Mouse (Mus musculus): ENCODE data around the gene Mov10l1.

GRCm38 (mm10) chr15:89098616-89099015 is 115.9 kb downstream of the Mov10l1 start:
- TF ChIP-seq CTCF (IDR thresholded peaks at IDR 0.05; ENCODE audit: borderline replicate concordance, insufficient read depth, low read depth, low read length): no peak
- TF ChIP-seq POLR2A (IDR thresholded peaks at IDR 0.05; ENCODE audit: borderline replicate concordance, insufficient read depth, low read length): no peak; the same call in 1 of the 2 replicates

Data from cerebellum, adult 2 months (tissue).